Mouse (Mus musculus) lung, embryonic 15.5 days (tissue): ENCODE data around the gene Tspan5. TPM values are rescaled to one million over a fixed set of nuclear protein-coding genes. Genes with fewer than 3 reads are reported as not detected.

Experiments
- ATAC-seq: fragments of 200-750 bp; cut with Nextera tagmentation; 2 replicates; pipeline ENCODE4 v1.8.0; 2017; ENCODE audit warnings: moderate number of reproducible peaks, borderline replicate concordance; ENCODE audit not compliant: low FRiP score, low TSS enrichment; ENCODE audit errors: extremely low read depth
- H3K27ac ChIP-seq: fragments of 300-500 bp; sonication (generic); 2 replicates; pipeline ENCODE4 v1.5.1; 2015; ENCODE audit warnings: moderate library complexity, mild to moderate bottlenecking, inconsistent platforms
- H3K27me3 ChIP-seq: fragments of 300-500 bp; sonication (generic); 2 replicates; pipeline ENCODE4 v1.6.1; 2015; ENCODE audit warnings: inconsistent platforms
- H3K36me3 ChIP-seq: fragments of 300-500 bp; sonication (generic); 2 replicates; pipeline ENCODE4 v1.6.1; 2015; ENCODE audit warnings: inconsistent platforms
- H3K4me1 ChIP-seq: fragments of 300-500 bp; sonication (generic); 2 replicates; pipeline ENCODE4 v1.6.1; 2015; ENCODE audit warnings: inconsistent platforms
- H3K4me2 ChIP-seq: fragments of 300-500 bp; sonication (generic); 2 replicates; pipeline ENCODE4 v1.6.1; 2015; ENCODE audit warnings: inconsistent platforms, mild to moderate bottlenecking, moderate library complexity
- H3K4me3 ChIP-seq: fragments of 300-500 bp; sonication (generic); 2 replicates; pipeline ENCODE4 v1.5.1; 2015; ENCODE audit warnings: mild to moderate bottlenecking, inconsistent platforms
- H3K9ac ChIP-seq: fragments of 300-500 bp; sonication (generic); 2 replicates; pipeline ENCODE4 v1.6.1; 2015; ENCODE audit warnings: inconsistent platforms
- H3K9me3 ChIP-seq: fragments of 300-500 bp; sonication (generic); 2 replicates; pipeline ENCODE4 v1.6.1; 2016; ENCODE audit warnings: inconsistent platforms
- WGBS: fragments of 180-500 bp; shearing (Covaris S2); methylation state at CpG from one replicate; pipeline ENCODE4 v1.1.7; 2015; 5-methylcytosine and 5-hydroxymethylcytosine counted together
- polyA plus RNA-seq: library from polyadenylated mRNA; unstranded; fragments of >200 nt; fragmentation: Nextera tagmentation; extraction: Ambion mirVana; gene quantifications from 2 replicates; pipeline ENCODE4 v1.2.1, GENCODE M21; 2015

The Tspan5 gene
- polyA plus RNA-seq: 28.6 and 30.3 TPM in 2 replicates

DNA sequence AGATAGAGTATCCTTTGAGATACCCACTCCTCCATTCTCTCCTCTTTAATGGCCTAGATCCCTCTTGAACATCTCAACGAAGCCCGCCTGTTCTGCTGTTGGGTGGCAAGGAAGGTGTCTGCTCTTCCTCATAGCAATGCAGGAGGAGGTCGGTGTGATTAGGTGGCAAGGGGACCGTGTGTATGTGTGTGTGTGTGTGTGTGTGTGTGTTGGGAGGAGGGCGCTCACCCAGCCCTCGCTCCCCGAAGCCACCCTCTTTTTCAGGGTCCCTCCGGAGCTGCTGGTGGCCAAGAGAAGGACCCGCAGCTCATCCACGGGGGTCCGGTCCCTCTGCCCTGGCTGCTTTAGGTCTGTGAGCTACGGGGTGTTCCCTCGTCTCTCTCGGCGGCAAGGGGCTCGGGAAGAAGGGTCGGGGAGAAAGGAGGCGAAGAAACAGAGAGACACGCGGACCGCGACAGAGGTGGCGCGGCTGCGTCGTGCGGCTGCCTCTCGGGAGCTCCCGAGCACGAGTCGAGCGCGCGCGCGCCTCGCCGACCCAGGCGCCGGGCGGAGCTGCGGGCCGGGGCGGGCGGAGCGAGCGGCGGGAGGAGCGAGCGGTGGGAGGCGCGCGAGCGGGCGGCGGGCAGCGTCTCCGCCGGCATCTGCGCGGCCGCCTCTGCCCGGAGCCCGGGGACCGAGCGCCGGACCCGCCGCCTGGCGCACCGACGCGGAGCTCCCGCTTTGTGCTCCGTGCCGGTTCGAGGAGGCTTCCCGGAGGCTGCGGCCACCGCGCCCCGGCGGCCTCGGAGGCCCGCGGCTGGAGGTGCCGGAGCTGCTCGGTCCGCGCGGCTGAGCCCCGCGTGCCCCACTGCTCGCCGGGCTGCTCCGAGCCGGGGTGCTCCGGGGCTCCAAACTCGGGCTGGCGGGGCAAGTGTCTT lies at the start of gene Tspan5:
Tspan5 (plus strand) TSS at position 547 of the 917 bp plus-strand sequence.
- WGBS: under 1% methylated on average over 82 of the region's 100 CpGs
- ATAC-seq: peak; percentile 88
- Histone ChIP-seq H3K9me3 (no peaks in the 10 kb centered on the region), H3K4me1 (peaks cover 27% of the 10 kb centered on the region), H3K4me2 (peak within 1 kb of the TSS; percentile 95), H3K9ac (peak within 1 kb of the TSS; percentile 73), H3K4me3 (peak within 1 kb of the TSS; percentile 86), H3K36me3 (no peaks in the 10 kb centered on the region), H3K27me3 (peaks cover 14% of the 10 kb centered on the region), H3K27ac (peak within 1 kb of the TSS; percentile 60)

GRCm38 (mm10) chr3:138692302-138692701 lies 49.7 kb upstream of the Tspan5 start:
- H3K4me1 ChIP-seq: no peaks in the 10 kb centered on the region
- no peaks in the 10 kb centered on the region for H3K27me3 ChIP-seq
- ATAC-seq: no peak
- WGBS: 41% methylated on average over 1 of the region's 1 CpGs
- H3K27ac ChIP-seq: no peak overlapping the region
- H3K9me3 ChIP-seq: no peaks in the 10 kb centered on the region
- H3K9ac ChIP-seq: no peak overlapping the region
- no peak overlapping the region for H3K4me3 ChIP-seq
- no peak overlapping the region for H3K4me2 ChIP-seq
- H3K36me3 ChIP-seq: no peaks in the 10 kb centered on the region

DNA sequence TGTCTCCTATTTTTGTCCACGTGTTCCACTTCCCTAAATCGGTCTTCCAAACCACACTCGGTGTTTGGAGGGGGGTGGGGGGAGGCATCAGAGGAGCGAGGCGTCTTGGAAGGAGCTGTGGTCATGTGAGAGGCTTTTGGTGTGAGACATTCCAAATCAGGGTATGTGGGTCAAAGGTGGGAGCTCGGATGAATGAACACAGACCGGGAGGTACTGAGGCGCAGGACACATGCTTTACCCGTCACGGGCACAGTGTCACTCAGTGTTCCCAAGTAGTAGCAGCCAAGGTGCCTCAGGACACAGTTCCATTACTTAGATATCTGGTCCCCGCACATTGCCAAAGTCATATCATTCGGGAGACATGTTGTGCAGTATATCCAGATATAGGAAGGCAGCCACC lies 38.6 kb upstream of the Tspan5 start:
- Histone ChIP-seq H3K27ac (no peak overlapping the region), H3K36me3 (no peaks in the 10 kb centered on the region), H3K4me2 (no peak overlapping the region), H3K4me3 (no peak overlapping the region), H3K27me3 (no peaks in the 10 kb centered on the region), H3K9me3 (no peaks in the 10 kb centered on the region), H3K9ac (no peak overlapping the region), H3K4me1 (no peaks in the 10 kb centered on the region)
- no peak for ATAC-seq
- 71% methylated on average over 12 of the region's 12 CpGs for WGBS

- H3K36me3 ChIP-seq: no peaks in the 10 kb centered on the region
- no peak overlapping the region for H3K4me2 ChIP-seq
- H3K27me3 ChIP-seq: no peaks in the 10 kb centered on the region
- no peak overlapping the region for H3K27ac ChIP-seq
- no peak overlapping the region for H3K4me3 ChIP-seq
- no peaks in the 10 kb centered on the region for H3K9me3 ChIP-seq
- H3K9ac ChIP-seq: no peak overlapping the region
- H3K4me1 ChIP-seq: no peaks in the 10 kb centered on the region
- ATAC-seq: no peak
- 61% methylated on average over 9 of the region's 9 CpGs for WGBS
These were observed 37.5 kb upstream of the Tspan5 start for GRCm38 (mm10) chr3:138704469-138704868.

DNA sequence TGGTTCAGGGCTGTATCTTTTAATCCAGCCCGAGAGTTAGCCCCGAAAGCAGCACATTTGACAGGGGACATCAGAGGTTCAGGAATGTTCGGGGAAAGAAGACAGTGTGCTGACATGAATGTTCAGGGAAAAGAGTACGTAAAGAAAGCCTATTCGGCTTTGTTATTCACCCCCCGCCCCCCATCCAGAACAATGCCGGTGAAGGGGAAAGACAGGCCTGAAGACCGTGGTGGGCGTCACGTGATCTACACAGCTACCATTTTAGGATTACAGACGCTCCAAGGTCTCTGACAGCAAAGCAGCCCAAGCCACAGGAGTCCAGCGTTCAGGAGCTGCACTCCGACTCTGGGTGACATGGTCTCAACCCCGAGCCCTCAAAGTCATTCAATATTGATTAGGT lies 36.1 kb upstream of the Tspan5 start:
- ATAC-seq: no peak
- 69% methylated on average over 14 of the region's 14 CpGs for WGBS
- Histone ChIP-seq H3K27ac (no peak overlapping the region), H3K4me1 (no peaks in the 10 kb centered on the region), H3K27me3 (no peaks in the 10 kb centered on the region), H3K4me2 (no peak overlapping the region), H3K4me3 (no peak overlapping the region), H3K9ac (no peak overlapping the region), H3K36me3 (no peaks in the 10 kb centered on the region), H3K9me3 (no peaks in the 10 kb centered on the region)

DNA sequence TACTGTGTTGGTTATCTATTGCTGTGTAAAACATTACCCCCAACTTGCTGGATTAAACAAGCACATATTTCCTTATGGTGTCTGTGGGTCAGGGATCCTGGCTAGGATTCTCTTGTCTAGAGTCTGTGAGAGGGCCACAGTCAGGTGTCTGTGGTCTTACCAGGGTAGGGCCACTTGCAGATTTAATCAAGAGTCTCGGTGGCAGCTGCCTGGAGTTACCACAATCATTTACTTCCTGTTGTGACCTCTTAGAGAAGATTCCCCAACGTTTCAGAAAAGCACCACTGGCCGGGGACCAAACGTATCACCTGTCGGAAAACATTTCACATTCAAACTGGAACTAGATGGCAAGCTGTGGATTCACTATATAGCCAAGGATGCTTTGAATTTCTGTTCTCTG lies 32.8 kb upstream of the Tspan5 start:
- Histone ChIP-seq H3K4me3 (no peak overlapping the region), H3K4me1 (no peaks in the 10 kb centered on the region), H3K36me3 (no peaks in the 10 kb centered on the region), H3K4me2 (no peak overlapping the region), H3K9me3 (no peaks in the 10 kb centered on the region), H3K9ac (no peak overlapping the region), H3K27me3 (no peaks in the 10 kb centered on the region), H3K27ac (no peak overlapping the region)
- WGBS: 62% methylated on average over 5 of the region's 5 CpGs
- ATAC-seq: no peak

DNA sequence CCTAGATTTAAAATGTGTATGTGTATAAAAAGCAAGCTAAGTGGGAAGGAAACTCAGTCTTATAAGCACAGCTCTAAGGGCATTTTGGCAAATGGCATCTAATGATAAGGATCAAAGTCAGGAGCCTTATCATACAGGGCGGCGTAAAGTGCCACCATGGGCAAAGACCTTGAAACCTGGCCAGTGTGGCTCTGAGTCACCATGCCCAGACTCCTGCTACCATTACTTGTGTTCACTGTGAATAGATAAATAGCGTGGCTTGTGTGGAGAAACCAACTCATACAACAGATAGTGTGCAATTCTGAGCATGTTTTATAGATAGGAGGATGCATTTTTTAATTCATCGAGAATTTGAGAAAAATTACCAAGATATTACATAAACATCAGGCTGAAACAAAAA lies 30.0 kb upstream of the Tspan5 start:
- Histone ChIP-seq H3K4me1 (no peaks in the 10 kb centered on the region), H3K9ac (no peak overlapping the region), H3K9me3 (no peaks in the 10 kb centered on the region), H3K36me3 (no peaks in the 10 kb centered on the region), H3K4me3 (no peak overlapping the region), H3K27me3 (no peaks in the 10 kb centered on the region), H3K4me2 (no peak overlapping the region), H3K27ac (no peak overlapping the region)
- WGBS: 80% methylated on average over 4 of the region's 4 CpGs
- no peak for ATAC-seq

DNA sequence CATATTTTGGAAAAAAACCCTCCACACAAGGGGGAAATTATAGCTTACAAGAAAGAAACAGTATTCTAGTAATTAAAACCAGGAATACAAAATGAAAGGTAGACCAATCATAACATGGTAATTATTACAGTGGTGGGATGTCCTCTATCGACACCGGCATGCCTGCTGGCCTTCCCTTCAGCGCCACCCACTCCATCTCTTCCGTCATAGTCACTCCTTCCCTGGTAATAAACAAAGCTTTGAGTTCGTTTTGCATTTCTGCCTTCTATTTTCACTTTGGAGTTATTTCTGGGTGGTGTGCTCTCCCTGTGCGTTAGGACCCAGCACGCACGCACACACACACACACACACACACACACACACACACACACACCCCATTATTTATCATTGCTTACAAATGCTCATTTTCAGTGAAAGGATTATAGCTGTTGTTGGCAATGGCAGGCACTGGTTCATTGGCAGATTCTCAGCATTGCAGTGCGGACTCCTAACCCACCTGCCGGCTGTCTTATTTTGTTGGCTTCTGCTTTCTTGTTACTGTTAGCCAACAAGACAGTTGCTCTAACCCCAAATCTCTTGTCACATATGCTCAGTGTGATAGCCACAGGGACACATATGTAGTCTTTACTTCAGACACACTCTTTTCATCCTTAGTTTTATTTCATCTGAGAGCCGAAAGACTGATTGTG lies 29.4 kb upstream of the Tspan5 start:
- no peak overlapping the region for H3K27ac ChIP-seq
- WGBS: 67% methylated on average over 11 of the region's 11 CpGs
- no peak overlapping the region for H3K4me3 ChIP-seq
- no peaks in the 10 kb centered on the region for H3K4me1 ChIP-seq
- no peak overlapping the region for H3K9ac ChIP-seq
- H3K36me3 ChIP-seq: no peaks in the 10 kb centered on the region
- ATAC-seq: no peak
- no peak overlapping the region for H3K4me2 ChIP-seq
- H3K27me3 ChIP-seq: no peaks in the 10 kb centered on the region
- H3K9me3 ChIP-seq: no peaks in the 10 kb centered on the region

DNA sequence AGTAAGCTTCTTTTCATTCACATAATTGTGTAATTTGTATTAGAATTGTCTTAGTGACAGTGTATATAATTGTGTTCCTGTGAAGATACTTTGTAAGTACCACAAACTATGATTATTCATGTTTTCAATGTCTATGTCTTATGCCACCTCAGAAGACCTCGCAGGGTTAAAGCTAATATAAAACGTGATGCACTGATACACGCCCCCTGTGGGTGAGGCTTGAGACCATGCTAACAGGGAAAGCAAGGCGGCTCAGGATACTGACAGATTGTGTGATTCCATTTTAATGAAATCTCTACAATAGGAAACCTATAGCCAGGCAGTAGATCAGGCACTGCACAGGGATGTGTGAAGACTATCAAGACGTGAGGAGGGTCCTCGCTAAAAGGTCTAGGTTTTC lies 28.9 kb upstream of the Tspan5 start:
- no peaks in the 10 kb centered on the region for H3K4me1 ChIP-seq
- no peaks in the 10 kb centered on the region for H3K9me3 ChIP-seq
- 51% methylated on average over 6 of the region's 6 CpGs for WGBS
- no peak overlapping the region for H3K4me2 ChIP-seq
- H3K27ac ChIP-seq: no peak overlapping the region
- no peak for ATAC-seq
- no peaks in the 10 kb centered on the region for H3K36me3 ChIP-seq
- H3K27me3 ChIP-seq: no peaks in the 10 kb centered on the region
- H3K9ac ChIP-seq: no peak overlapping the region
- no peak overlapping the region for H3K4me3 ChIP-seq

GRCm38 (mm10) chr3:138714788-138715187 lies 27.2 kb upstream of the Tspan5 start:
- Histone ChIP-seq H3K9ac (no peak overlapping the region), H3K27me3 (no peaks in the 10 kb centered on the region), H3K36me3 (no peaks in the 10 kb centered on the region), H3K27ac (no peak overlapping the region), H3K9me3 (no peaks in the 10 kb centered on the region), H3K4me2 (no peak overlapping the region), H3K4me1 (no peaks in the 10 kb centered on the region), H3K4me3 (no peak overlapping the region)
- 32% methylated on average over 2 of the region's 2 CpGs for WGBS
- no peak for ATAC-seq

- Histone ChIP-seq H3K27ac (no peak overlapping the region), H3K9me3 (no peaks in the 10 kb centered on the region), H3K4me1 (no peaks in the 10 kb centered on the region), H3K4me2 (no peak overlapping the region), H3K4me3 (no peak overlapping the region), H3K36me3 (no peaks in the 10 kb centered on the region), H3K9ac (no peak overlapping the region), H3K27me3 (no peaks in the 10 kb centered on the region)
- ATAC-seq: no peak
- WGBS: 65% methylated on average over 4 of the region's 4 CpGs
These were observed 26.8 kb upstream of the Tspan5 start for GRCm38 (mm10) chr3:138715212-138715611.

- no peak overlapping the region for H3K4me2 ChIP-seq
- no peak for ATAC-seq
- H3K9me3 ChIP-seq: no peaks in the 10 kb centered on the region
- no peaks in the 10 kb centered on the region for H3K36me3 ChIP-seq
- WGBS: 85% methylated on average over 5 of the region's 5 CpGs
- no peaks in the 10 kb centered on the region for H3K27me3 ChIP-seq
- H3K27ac ChIP-seq: no peak overlapping the region
- H3K4me3 ChIP-seq: no peak overlapping the region
- H3K4me1 ChIP-seq: no peaks in the 10 kb centered on the region
- H3K9ac ChIP-seq: no peak overlapping the region
These were observed 25.0 kb upstream of the Tspan5 start for GRCm38 (mm10) chr3:138717040-138717439.
